Mouse (Mus musculus) spleen, postnatal 10 days (tissue): ENCODE measurements around the gene Chchd10.
"Not testable (repeated sequence)": the region's sequence is repeated elsewhere in the genome, so short reads cannot be mapped to it uniquely, and the experiment has no call there.

Experiments used
- DNase-seq, 2 experiments: peaks; one replicate each; pipeline ENCODE4 v3.0.0; 2021 to 2022; ENCODE audit warnings: low spot score in 2 of 2

Chchd10 gene

DNA sequence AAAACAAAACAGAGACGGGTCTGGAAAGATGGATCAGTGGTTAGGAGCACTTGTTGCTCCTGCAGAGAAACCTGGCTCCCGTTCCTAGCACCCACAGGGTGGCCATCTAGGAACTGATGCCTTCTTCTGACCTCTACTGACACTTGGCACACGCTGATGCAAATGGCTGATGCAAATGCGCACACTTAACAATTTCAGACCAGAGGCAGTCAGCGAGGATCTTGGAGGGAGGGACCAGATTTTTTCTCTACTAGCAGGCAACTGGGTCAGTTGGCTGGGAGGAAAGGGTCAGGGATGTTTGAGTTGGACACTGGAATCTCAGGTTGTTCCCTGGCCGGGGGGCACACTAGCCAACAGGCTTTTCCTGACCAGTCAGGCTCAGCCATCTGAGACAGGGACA, at the start of gene Chchd10:
Gene Chchd10 (plus strand): TSS at position 240 of the 400 bp plus-strand sequence.
- DNase-seq, result no peak

DNA sequence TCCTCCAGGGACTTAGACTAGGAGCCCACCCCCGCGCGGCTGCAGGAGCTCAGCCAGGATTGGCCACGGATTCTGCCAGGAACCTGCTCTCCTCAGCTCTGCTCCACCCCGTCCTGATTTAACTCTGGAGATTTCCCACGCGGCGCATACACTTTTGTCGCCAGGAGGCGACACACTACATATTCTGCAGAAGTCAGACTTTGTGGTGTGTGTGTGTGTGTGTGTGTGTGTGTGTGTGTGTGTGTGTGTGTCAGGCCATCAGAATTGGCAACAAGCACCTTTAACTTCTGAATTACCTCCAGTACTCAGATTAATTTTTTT, 49.7 kb upstream of the Chchd10 start:
- peak in 1 of 2 experiments; percentile 73 for DNase-seq

DNA sequence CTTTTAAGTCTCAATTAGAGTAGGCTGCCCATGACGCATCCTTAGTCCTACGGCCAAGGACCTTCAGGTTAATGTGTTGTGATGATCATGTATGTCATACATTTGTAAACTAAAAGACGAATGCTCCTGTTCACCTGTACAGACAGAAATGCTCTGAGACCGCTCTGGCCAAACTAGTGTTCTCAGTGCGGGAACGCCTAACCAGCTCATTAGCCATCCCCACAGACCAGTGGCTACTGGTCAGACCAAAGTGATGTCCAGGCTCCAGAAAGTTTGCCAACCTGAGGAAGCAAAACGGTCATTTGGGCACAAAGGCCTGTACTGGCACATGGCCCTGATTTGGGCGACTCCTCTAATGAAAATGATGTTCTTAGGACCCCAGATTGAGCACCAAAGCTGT, 48.2 kb upstream of the Chchd10 start:
- no peak for DNase-seq

DNA sequence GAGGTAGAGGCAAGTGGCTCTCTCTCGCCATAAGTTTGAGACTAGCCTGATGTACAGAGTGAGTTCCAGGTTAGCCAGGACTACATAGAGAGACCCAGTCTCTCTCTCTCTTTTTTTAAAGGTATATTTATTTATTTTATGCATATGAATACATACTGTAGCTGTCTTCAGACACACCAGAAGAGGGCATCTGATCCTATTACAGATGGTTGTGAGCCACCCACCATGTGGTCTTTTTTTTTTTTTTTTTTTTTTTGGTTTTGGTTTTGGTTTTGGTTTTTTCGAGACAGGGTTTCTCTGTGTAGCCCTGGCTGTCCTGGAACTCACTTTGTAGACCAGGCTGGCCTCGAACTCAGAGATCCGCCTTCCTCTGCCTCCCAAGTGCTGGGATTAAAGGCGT, 45.4 kb upstream of the Chchd10 start:
- DNase-seq, result not testable (repeated sequence)

DNA sequence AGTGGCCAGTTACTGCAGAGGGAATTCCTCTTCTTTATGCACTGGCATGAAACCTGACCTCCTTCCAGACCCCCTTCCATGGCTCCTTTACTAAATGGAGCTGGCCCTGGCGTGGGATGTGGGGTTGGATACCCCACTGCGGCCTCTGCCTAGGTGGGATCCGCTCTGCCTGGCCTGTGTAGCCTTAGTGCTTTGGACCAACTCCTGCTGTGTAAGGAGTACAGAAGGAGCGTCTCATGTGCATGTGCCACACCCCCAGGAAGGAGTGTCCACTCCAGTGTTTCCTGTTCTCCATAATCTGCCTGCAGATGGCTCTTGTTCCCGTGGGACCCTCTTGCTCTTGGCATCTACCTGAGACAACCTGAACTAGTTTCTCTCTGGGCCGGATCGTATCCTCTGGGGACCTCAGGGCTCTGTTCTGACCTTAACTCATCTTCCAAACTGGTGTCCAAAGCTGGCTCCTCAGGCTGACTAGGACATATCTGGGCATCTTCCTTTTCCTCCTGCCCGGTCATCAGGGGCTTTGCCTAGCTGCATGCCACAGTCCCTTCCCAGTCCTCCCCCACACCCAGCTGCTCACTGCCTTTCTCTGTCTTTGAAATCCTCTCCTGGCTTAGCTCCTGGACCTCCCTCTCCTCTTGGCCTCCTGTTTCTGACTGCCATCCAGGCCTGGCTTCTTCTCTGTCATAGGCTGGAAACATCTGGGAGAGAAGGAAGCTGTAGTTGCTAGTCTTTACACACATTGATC, 43.4 kb upstream of the Chchd10 start:
- DNase-seq, result no peak

DNA sequence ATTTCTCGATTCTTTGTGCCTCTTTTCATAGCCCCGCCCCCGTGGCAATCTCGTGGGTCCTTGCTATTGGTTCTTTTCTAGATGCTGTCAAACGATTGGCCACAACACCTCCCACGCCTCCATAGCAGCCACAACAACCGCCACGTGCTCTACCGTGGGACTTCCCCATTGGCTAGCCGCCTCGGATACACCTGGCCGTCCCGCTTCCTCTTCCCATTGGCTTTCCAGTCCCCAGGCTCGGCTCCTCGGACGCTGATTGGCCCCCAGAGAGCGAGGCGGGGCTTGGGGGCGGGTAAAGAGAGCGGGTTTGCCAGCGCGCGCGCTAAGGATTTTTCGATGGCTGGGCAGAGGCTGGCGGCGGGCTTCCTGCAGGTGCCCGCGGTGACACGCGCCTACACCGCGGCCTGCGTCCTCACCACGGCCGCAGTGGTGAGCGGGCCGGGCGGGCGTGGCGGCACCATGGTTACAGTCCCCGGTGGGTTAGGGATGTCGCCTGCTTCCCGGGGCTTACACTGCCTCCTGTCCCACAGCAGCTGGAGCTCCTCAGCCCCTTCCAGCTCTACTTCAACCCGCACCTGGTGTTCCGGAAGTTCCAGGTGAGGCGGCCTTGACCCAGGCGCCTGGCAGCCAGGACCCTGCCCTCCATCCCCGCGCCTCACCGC, 39.7 kb upstream of the Chchd10 start, which contains the start of gene Derl3:
Gene Derl3 (plus strand): TSS at position 325 of the 662 bp plus-strand sequence.
- peak; percentile 82 to 94 for DNase-seq

DNA sequence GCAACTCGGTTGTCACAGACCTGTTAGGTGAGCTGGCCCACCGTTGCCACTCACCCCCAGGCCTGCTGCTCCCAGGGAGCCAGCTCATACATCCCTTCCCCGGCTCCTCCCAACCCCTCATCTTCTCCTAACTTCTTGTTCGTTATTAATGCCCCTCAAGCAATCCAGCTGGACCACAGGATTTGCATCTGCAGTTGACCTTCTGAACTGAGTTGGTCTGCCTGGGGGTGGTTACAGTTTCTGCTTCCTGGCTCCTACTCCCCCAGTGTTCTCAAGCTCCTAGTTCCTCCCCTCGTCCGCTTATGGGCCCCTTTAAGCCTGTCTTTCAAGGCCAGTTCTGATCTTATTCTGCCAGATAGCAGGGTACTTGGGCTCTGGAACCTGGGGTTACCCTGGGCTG, 38.3 kb upstream of the Chchd10 start:
- no peak for DNase-seq

DNA sequence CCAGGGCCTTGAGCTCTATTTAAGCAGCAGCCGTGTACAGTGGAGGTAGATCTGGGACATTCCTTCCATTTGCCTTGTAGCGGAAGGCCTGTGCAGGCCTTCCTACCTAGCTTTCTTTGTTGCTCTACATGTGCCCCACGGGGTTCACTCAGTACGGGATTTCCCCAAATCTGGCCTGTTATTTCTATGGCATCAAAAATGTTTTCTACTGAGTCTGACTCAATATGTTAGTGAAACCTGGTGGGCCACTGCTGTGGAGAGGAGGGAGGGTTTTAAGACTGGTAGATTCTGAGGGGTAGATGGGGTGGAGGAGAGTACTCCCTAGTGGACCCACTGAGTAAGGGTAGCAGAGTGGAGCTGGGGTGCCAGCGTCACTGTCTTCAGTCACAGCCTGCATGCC, 37.2 kb upstream of the Chchd10 start:
- no peak for DNase-seq

DNA sequence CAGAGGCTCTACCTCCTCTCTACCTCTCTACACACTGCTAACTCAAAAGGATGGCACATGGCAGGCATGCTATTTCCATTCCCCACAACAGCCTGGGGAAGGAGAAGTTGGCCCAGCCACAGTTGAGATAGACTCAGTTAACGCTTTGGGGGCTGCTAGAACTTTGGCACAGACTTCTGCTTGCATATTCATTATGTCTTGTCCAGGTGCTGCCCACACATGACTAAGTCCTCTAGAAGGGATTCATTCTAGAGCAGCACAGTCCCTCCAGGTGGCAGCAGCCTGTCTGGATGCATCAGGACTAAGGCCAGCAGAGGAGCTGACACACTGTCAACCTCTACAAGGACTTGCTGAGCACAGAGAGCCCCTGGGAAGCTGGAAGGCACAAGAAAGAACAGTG, 36.7 kb upstream of the Chchd10 start:
- no peak for DNase-seq

DNA sequence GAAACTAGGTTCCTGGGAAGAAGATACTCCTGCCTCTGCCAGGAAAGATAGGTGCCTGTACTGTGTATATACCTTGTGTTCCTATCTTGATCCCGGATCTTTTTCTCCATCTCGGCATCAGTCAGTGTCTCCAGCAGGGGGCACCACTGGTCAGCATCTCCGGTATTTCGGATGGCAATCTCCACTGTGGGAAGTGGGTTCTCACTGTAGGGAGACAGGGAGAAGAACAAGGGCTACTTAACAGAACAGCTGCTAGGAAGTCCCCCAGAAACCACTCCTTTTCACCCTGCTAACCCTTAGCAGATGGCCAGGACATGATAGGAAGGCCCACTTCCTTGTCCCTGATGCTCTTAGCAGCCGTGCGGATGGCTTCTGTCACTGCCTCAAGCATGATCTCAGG, 35.6 kb upstream of the Chchd10 start:
- DNase-seq, result peak; percentile 37 to 73

DNA sequence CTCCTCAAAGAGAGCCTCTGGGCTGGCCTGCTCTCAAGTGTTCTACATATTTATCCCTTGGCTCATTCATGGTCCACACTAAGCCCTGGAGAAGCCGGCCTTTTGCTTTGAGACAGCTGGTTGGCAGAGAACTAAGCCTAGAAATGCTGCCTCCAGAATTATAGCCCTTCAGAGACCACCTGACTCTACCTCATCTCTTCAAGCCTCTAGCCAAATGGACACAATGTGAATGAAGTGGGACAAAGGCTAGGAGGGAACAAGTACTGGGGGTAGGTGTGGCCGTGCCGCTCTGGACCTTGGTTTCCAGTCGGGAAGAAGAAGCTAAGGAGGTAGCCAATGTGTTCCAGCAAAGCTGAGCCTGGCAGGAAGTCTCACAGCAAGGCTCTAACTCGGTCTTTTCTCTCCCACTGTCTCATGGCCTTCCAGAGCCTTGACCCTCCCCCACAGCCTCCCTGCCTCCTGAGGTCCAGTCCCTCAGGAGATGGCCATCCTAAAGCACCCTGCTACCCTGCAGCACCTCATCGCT, 34.8 kb upstream of the Chchd10 start:
- DNase-seq, result no peak

DNA sequence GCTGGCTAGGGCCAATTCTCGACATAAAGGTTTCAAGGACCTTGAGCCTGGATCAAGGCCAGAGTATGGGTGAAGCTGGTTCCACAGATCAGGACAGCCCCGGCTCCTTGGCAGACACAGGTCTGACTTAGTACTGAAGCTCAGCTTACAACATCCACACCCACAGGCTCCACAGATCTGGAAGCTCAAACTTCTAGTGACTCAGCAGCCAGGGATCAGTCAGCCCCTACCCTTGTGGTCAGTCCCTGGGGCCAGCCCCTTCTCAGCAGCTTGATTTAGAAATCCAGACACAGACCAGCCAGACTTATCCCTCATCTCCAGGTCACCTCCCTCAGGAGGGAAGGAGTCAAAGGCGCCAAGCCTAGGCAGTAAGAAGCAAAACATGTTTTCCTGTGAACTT, 34.1 kb upstream of the Chchd10 start:
- DNase-seq, result no peak

DNA sequence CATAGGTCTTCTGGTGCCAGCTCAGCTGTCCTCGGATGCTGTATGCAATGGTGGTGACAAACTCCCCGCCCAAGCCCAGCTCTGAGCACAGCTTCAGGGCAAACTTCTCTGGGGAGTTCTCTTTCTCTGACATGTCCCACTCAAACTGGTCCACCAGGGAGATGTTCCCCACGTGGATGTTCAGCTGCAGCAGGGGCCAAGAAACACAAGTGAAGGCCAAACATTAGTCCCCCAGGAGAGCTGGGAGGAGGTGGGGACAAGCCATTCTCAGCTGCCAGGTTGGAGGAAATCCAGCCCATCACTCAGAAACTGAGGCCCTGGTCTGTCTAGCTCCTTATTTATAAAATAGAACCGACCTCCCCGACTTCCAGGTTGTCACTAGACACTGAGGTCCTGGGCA, 28.5 kb upstream of the Chchd10 start:
- DNase-seq, result no peak

DNA sequence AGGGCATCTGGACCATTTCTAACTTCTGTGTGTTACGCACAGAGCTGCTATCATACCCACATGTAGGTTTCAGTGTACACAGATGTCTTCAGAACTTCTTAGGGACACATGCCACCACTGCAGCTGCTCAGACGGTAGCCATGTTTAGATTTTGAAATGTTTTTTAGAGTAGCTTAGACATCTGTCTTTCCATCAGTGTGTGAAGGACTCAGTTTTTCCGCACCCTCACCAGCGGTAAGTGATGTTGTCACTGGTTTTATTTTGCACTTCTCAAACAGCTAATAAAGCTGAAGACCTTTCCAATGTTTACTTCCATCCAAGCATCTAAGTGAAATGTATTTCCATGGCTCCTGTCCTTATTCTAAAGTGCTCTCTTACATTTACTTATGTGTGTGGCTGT, 26.0 kb upstream of the Chchd10 start:
- DNase-seq, result no peak

DNA sequence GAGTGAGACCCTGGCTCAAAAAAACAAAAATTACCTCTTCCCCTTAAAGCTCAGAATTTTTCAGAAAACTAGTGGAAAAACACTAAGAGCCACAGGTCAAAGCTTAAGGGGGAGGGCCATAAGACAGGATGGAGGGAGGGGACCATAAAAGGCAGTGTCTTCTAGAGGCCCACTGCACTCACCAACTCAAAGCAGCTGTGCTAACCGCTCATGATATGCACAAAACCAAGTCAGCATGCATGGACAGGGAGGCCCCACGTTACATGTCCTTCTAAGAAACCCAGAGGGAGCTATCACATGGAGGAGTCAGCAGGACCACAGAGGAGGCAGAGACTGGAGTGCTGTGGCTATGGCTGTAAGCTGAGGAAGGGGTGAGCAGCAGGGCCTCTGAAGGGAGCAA, 22.2 kb upstream of the Chchd10 start:
- peak in 1 of 2 experiments; percentile 3 for DNase-seq

DNA sequence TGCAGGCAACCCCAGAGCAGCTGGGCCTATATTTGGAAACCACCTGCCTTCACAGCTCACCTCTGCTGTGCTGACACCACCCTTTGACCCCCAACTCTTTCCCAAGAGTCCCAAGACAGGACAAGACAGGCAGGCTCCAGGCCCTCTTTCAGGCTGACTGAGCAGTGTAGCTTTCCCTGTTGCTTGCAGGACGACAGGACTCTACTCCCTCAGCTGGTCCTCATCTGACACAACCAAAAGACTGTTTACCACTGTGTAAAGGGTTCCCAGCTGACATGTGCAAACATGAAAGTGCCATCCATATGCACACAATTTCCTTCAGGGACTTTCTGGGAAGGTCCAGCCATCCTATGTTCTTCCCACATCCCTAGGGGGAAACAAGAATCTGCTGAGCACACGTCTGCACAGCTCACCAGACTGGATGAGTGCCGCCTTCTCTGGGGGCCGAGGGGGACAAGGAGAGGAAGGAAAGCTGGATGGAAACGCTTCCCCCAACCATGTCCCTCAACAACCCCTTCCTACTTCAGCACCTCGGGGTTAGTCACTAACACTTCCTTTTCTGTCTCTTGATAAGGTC, 19.8 kb upstream of the Chchd10 start:
- no peak for DNase-seq

DNA sequence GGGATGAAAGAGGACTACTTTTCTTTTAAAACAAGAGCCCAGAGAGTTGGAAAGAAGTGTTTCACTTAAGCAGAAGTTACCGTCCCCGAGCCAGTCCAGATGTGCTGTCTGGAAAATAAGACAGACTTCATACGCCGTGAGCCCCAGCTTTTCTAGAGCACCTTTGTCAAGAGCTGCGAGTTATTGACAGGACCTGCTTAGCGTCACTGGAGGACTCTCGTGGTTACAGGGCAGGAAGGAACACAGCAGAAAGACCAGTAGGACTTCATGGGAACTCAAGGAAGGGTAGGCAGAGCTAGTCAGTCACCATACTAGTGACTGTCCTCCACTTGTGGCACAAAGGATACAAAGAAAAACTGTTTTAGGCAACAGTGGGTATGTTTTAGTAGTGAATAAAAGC, 17.4 kb upstream of the Chchd10 start:
- DNase-seq, result no peak

DNA sequence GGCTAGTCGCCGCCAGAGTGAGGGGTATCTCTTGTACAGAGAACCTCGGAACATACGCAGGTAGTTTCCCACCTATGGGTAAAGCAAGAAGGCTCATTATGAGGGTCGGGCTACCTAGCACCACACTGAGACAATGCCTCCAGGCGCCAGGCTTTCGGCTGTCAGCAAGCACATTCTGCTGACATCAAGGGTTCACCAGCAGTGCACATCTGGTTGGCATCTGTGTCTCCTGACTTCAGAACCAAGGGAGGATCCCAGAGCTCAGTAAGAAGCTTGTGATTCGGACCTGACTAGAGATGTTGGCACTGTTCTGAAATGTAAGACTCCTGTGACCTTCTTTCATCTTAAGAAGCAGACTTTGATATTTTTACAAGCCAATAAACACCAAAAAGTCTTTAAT, 16.1 kb upstream of the Chchd10 start:
- DNase-seq, result no peak

DNA sequence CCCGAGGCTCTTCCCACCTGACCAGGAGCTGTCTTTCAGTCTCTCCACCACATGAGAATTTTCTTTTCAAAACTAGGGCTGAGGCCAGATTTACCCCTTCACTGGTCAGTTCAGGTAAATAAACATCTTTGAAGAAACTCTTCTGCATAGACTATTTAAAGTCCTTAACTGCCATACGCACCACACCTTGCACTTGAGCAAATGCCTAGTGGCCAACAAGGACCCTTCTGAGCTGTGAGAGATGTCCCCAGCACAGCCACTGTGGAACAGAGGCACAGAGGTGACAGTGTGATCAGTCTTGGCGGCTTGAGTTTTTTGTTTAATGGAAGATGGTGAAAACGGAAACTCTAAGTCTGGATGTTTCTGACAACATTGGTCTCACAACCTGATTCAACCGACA, 13.9 kb upstream of the Chchd10 start:
- DNase-seq, result no peak

DNA sequence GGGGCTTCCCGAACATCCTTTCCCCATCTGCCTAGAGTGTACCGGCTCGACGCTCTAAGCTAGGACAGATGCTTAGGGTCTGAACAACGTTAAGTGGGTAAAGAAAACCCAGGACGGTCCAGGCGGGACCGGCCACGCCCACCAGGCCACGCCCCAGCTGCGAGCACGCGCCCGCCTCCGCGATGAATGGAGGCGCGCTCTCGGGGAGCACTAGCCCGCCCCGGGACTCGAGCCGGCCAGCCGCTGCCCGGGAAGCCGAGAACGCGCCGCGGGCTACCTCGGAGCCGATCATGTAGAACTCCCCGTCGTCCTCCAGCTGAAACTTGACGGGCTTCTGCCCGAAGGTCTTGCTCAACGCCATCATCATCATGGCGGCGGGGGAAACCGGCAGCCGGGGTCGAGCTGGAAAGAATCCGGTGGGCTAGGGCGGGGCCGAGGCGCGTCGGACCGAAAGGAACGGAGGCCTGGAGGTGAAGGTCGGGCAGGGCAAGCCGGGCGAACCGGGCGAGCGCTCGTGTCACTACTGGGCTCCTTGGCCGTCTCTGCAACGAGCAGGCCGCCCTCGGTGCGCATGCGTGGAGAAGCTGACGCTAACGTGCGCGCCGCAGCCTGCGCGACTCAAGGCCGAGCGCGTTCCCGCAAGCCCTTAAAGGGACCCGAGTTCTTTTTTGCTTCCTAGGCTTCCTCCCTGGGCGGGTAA, 11.8 kb upstream of the Chchd10 start, which contains the start of gene Smarcb1:
Gene Smarcb1 (minus strand): TSS at position 592 of the 700 bp plus-strand sequence.
- peak; percentile 94 to 96 for DNase-seq

DNA sequence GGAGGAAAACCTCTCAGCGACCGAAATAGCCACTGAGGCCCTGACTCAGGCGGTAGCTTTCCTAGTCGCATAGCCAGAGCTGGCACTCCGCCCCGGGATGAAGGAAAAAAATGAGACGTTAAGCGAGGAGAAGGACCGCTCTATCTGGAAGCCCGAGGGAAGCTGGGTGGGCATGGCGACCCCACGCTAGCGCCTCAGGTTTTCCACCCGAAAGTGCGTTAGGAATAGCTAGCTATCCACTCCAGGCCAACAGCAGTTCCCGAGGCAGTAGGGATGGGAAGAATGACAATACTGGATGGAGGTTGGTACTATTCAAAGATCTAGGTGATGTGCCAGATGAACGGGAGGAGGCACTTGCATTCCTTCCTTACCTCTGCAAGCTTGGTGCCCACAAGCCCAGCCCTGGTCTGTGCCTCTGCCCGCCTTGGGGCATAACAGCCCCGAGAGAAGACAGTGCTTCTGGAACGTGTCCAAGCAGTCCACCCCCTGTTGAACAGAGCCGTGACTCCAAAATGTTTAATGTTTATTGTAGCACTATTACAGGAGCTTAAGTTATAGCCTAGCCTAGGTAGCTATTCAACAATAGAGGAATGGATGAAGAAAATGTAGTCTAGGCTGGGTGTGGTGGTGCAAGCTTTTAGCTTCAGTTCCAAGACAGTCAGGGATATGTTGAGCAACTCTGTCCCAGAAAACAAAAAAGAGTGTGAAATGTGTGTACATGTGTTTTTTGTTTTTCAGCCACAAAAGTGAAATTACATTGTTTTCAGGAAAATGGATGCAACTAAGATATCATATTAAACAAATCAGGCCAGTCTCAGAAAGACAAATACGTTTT, 11.0 kb upstream of the Chchd10 start:
- peak in 1 of 2 experiments; percentile 38 for DNase-seq
